Mouse (Mus musculus): ENCODE data around the gene Snd1. TPM values are rescaled to one million over a fixed set of nuclear protein-coding genes. Genes with fewer than 3 reads are reported as not detected.
A peak's percentile ranks its signal among the peaks of the same experiment; 100 is the strongest.

The Snd1 gene
- total RNA-seq, 1 experiment from 2014 or later: 128 TPM

GRCm38 (mm10) chr6:28753217-28753616 is 278.3 kb downstream of the Snd1 start:
- no peak for DNase-seq

- DNase-seq: no peak
Measured at GRCm38 (mm10) chr6:28753681-28754080, 278.7 kb downstream of the Snd1 start.

GRCm38 (mm10) chr6:28754127-28754898 is 279.4 kb downstream of the Snd1 start:
- DNase-seq: no peak

GRCm38 (mm10) chr6:28756306-28757018 is 281.5 kb downstream of the Snd1 start:
- peak; percentile 31 for DNase-seq

- no peak for DNase-seq
Measured at GRCm38 (mm10) chr6:28758293-28758692, 283.4 kb downstream of the Snd1 start.

- DNase-seq: no peak
Measured at GRCm38 (mm10) chr6:28761728-28762127, 286.8 kb downstream of the Snd1 start.

GRCm38 (mm10) chr6:28762132-28762775 is 287.3 kb downstream of the Snd1 start:
- no peak for DNase-seq

GRCm38 (mm10) chr6:28766622-28767021 is 291.7 kb downstream of the Snd1 start:
- DNase-seq: no peak

GRCm38 (mm10) chr6:28767891-28768481 is 293.0 kb downstream of the Snd1 start:
- DNase-seq: no peak

- no peak for DNase-seq
Measured at GRCm38 (mm10) chr6:28771331-28771730, 296.4 kb downstream of the Snd1 start.

GRCm38 (mm10) chr6:28781696-28782095 is 306.8 kb downstream of the Snd1 start:
- no peak for DNase-seq

GRCm38 (mm10) chr6:28783082-28783647 is 308.2 kb downstream of the Snd1 start:
- DNase-seq: no peak

GRCm38 (mm10) chr6:28783953-28784352 is 309.0 kb downstream of the Snd1 start:
- DNase-seq: no peak

GRCm38 (mm10) chr6:28785770-28786169 is 310.8 kb downstream of the Snd1 start:
- no peak for DNase-seq

GRCm38 (mm10) chr6:28787133-28787532 is 312.2 kb downstream of the Snd1 start:
- peak; percentile 8 for DNase-seq

GRCm38 (mm10) chr6:28789685-28790084 is 314.7 kb downstream of the Snd1 start:
- no peak for DNase-seq

GRCm38 (mm10) chr6:28791183-28791582 is 316.2 kb downstream of the Snd1 start:
- DNase-seq: no peak

GRCm38 (mm10) chr6:28791809-28792208 is 316.9 kb downstream of the Snd1 start:
- no peak for DNase-seq

- no peak for DNase-seq
Measured at GRCm38 (mm10) chr6:28795380-28795779, 320.4 kb downstream of the Snd1 start.

- no peak for DNase-seq
Measured at GRCm38 (mm10) chr6:28795792-28796515, 321.0 kb downstream of the Snd1 start.

- DNase-seq: no peak
Measured at GRCm38 (mm10) chr6:28799818-28800217, 324.9 kb downstream of the Snd1 start.

GRCm38 (mm10) chr6:28800976-28801375 is 326.0 kb downstream of the Snd1 start:
- no peak for DNase-seq

All from adrenal gland, postnatal 25 days (tissue).